Mouse (Mus musculus): ENCODE data around the gene Xndc1. TPM values are rescaled to one million over a fixed set of nuclear protein-coding genes. Genes with fewer than 3 reads are reported as not detected.

The Xndc1 gene
- polyA plus RNA-seq, 1 experiment from 2014 or later = 39.0 TPM

DNA sequence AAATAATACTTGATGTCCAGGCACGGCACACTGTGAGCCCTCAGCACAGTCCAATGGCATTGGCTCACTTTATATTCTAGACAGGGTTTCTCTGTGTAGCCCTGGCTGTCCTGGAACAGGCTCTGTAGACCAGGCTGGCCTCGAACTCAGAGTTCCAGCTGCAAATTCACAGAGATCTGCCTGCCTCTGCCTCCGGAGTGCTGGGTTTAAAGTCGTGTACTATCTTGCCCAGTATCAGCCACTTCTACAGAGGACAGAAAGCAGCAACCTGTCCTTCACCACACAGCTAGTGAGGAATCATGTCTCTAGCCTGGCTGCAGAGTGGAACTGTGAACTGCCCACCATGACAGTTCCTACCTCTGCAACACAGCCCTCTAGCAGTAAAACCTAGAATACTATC, 44.4 kb downstream of the Xndc1 start:
- no peaks in the 10 kb centered on the region for H3K27me3 ChIP-seq
- H3K4me3 ChIP-seq (replicated peaks) = no peak overlapping the region
- H3K36me3 ChIP-seq = no peaks in the 10 kb centered on the region
- no peak overlapping the region for H3K27ac ChIP-seq
- H3K4me1 ChIP-seq = peaks cover 10% of the 10 kb centered on the region
- H3K9ac ChIP-seq = no peak overlapping the region
- no peak overlapping the region for H3K4me2 ChIP-seq
- WGBS = 89% methylated on average over 4 of the region's 4 CpGs
- no peak for ATAC-seq (replicated peaks; ENCODE audit: low FRiP score)
- no peaks in the 10 kb centered on the region for H3K9me3 ChIP-seq (replicated peaks)

DNA sequence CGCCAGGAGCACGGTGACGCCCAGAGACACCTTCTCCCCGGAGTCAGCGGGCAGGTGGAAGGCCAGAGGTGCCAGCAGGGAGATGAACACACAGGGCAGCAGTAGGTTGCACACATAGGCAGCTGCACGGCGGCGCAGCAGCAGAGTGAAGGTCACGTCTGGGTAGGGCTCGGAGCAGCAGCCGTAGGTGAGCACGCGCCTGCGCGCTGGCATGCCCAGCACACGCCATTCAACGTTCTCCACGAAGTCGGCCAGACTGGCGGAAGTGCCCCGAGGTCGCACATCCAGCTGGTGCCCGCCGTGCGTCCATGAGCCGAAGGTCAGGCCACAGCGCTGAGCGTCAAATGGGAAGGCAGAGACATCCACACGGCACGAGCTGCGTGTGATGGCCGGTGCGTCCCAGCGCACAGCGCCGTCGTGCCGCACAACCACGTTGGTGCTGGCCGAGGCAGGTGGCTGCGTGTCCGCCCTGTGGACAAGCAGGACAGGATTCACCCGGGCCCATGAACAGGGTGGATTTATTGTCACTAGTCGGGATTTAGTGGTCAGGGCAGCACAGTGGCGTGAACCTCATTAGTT, 47.9 kb downstream of the Xndc1 start:
- Histone ChIP-seq H3K27ac (no peak overlapping the region), H3K9ac (no peak overlapping the region), H3K9me3 (replicated peaks) (no peaks in the 10 kb centered on the region), H3K36me3 (peaks cover 2% of the 10 kb centered on the region; the same call in 1 of the 2 replicates), H3K4me1 (no peaks in the 10 kb centered on the region), H3K27me3 (no peaks in the 10 kb centered on the region), H3K4me3 (replicated peaks) (no peak overlapping the region), H3K4me2 (no peak overlapping the region)
- no peak for ATAC-seq (replicated peaks; ENCODE audit: low FRiP score)
- 84% methylated on average over 45 of the region's 45 CpGs for WGBS

DNA sequence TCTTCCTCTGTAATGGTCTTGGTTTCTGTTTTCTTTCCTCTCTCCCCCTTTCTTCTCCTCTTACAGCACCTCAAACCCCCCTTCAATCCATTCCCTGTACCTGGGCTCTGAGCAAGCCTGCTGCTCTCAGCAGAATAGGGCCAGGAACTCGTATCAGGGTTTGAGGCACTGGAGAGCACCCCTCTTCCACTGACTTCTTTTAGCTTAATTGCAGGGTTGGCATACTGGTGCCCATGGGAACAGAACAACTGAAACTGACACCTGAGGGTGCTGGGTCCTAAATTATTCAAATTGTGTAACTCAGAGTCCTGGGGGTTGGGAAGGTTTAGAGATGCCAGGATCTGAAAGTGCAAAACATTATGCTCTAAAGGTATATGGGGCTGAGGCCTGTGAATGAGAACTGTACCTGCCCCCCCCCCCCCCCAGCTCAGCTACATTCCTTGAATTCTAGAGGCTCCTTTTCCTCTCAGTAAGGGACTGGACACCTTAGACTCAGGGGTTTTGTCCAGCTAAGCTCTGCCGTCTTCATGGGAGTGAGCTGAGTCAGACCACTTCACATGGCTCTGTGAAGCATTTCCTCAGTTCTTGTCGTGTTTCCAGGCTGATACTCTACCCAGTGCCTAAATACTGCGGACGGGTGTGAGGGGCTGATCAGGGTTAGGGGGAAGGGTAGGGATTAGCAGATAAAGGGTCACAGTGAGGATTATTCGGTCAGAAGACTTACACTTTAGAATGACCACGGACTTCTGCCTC, 51.4 kb downstream of the Xndc1 start, which contains the start of gene Chrna10:
Chrna10 (minus strand) TSS at position 250 of the 753 bp plus-strand sequence.
- Histone ChIP-seq H3K27ac (no peak within 1 kb of the TSS), H3K4me3 (replicated peaks) (no peak within 1 kb of the TSS), H3K9me3 (replicated peaks) (no peaks in the 10 kb centered on the region), H3K9ac (no peak within 1 kb of the TSS), H3K4me1 (no peaks in the 10 kb centered on the region), H3K4me2 (no peak within 1 kb of the TSS), H3K27me3 (no peaks in the 10 kb centered on the region), H3K36me3 (peaks cover 37% of the 10 kb centered on the region)
- ATAC-seq (replicated peaks; ENCODE audit: low FRiP score) = no peak; the same call in 1 of the 2 replicates
- 50% methylated on average over 7 of the region's 7 CpGs for WGBS

DNA sequence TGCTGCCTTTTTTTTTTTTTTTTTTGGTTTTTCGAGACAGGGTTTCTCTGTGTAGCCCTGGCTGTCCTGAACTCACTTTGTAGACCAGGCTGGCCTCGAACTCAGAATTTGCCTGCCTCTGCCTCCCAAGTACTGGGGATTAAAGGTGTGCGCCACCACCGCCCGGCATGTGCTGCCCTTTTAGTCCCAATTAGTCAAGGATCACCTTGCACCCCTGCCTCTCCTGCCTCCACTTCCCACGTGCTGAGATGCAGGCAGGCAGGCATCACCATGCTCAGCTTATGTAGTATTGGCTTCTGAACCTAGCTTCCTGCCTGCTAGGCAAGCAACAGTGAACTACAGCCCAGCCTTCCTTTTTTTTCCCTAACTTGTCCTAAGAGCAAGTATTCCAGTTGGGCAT, 52.1 kb downstream of the Xndc1 start:
- no peaks in the 10 kb centered on the region for H3K4me1 ChIP-seq
- no peak overlapping the region for H3K9ac ChIP-seq
- no peak overlapping the region for H3K27ac ChIP-seq
- H3K4me2 ChIP-seq = no peak overlapping the region
- peaks cover 43% of the 10 kb centered on the region for H3K36me3 ChIP-seq
- H3K9me3 ChIP-seq (replicated peaks) = no peaks in the 10 kb centered on the region
- no peak overlapping the region for H3K4me3 ChIP-seq (replicated peaks)
- WGBS = 71% methylated on average over 6 of the region's 6 CpGs
- ATAC-seq (replicated peaks; ENCODE audit: low FRiP score) = no peak
- H3K27me3 ChIP-seq = no peaks in the 10 kb centered on the region

DNA sequence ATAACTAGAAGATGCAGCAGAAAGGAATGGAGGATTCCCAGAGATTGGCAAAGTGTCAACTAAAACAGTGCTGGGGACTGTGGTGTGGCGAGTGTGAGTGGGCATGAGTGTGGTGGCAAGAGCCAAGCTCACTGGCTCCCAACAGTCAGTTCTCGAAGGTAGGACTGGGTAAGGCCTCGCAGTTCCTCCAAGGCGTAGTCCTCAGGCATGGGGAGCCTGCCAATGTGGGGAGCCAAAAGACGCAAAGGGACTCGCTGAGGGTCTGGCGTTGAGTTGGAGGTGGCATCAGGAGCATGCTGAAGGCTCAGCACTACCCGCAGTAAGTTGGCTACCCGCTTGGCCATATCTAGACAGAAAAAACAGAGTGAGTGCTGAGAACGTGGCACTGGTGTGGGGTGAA, 55.0 kb downstream of the Xndc1 start:
- 96% methylated on average over 10 of the region's 10 CpGs for WGBS
- no peak for ATAC-seq (replicated peaks; ENCODE audit: low FRiP score)

DNA sequence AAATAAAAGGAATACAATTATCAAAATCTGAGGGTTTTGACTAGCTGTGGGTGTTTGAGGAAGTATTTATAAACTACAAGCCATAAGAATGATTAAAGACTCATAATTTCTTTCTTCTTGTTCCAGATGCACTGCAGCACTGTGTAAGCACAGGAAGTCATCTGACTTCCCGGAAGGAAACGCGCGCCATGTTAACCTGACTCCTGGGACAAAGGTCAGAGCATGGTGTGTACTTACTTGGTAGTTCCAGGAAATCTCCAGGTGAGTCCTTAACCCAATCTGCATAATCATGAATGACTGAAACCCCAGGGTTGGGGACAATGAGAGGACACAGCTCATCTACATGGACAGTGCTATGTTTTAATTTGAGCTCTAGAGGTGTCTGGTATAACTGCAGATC, 67.1 kb downstream of the Xndc1 start:
- 81% methylated on average over 4 of the region's 4 CpGs for WGBS
- H3K4me2 ChIP-seq = no peak overlapping the region
- ATAC-seq (replicated peaks; ENCODE audit: low FRiP score) = no peak

More for the DNA sequence above, 55.0 kb downstream of the Xndc1 start:
- Histone ChIP-seq H3K4me1 (no peaks in the 10 kb centered on the region), H3K4me3 (replicated peaks) (no peak overlapping the region), H3K9me3 (replicated peaks) (no peaks in the 10 kb centered on the region), H3K9ac (no peak overlapping the region), H3K27ac (no peak overlapping the region), H3K36me3 (peaks cover 72% of the 10 kb centered on the region), H3K27me3 (no peaks in the 10 kb centered on the region), H3K4me2 (no peak overlapping the region)

More for the DNA sequence above, 67.1 kb downstream of the Xndc1 start:
- no peak overlapping the region for H3K9ac ChIP-seq
- H3K4me1 ChIP-seq = no peaks in the 10 kb centered on the region
- no peaks in the 10 kb centered on the region for H3K9me3 ChIP-seq (replicated peaks)
- H3K4me3 ChIP-seq (replicated peaks) = no peak overlapping the region
- H3K36me3 ChIP-seq = peaks cover 89% of the 10 kb centered on the region
- no peaks in the 10 kb centered on the region for H3K27me3 ChIP-seq
- H3K27ac ChIP-seq = no peak overlapping the region

Other genes with a start within 250 kb of the Xndc1 start
- gene Phox2a, start 247.2 kb upstream of the Xndc1 start, polyA plus RNA-seq (2015; fragmentation: Nextera tagmentation; extraction: Ambion mirVana) = 0.72 and 1.9 TPM in 2 replicates
- 49.9 and 52.1 TPM in 2 replicates for gene Inppl1, start 227.3 kb upstream of the Xndc1 start, polyA plus RNA-seq (2015; fragmentation: Nextera tagmentation; extraction: Ambion mirVana)
- 1.8 and 2.3 TPM in 2 replicates for gene Folr2, start 208.3 kb upstream of the Xndc1 start, polyA plus RNA-seq (2015; fragmentation: Nextera tagmentation; extraction: Ambion mirVana)
- gene Anapc15, start 201.8 kb upstream of the Xndc1 start, polyA plus RNA-seq (2015; fragmentation: Nextera tagmentation; extraction: Ambion mirVana) = 75.1 and 78.9 TPM in 2 replicates
- gene Folr1, start 194.7 kb upstream of the Xndc1 start, polyA plus RNA-seq (2015; fragmentation: Nextera tagmentation; extraction: Ambion mirVana) = 51.0 and 63.0 TPM in 2 replicates
- gene Lamtor1, start 159.6 kb upstream of the Xndc1 start, polyA plus RNA-seq (2015; fragmentation: Nextera tagmentation; extraction: Ambion mirVana) = 151 and 158 TPM in 2 replicates
- 0.24 and 0.53 TPM in 2 replicates for gene Tomt, start 159.2 kb upstream of the Xndc1 start, polyA plus RNA-seq (2015; fragmentation: Nextera tagmentation; extraction: Ambion mirVana)
- gene Lrrc51, start 131.6 kb upstream of the Xndc1 start, polyA plus RNA-seq (2015; fragmentation: Nextera tagmentation; extraction: Ambion mirVana) = 9.2 and 9.9 TPM in 2 replicates
- 70.1 and 73.5 TPM in 2 replicates for gene Numa1, start 131.4 kb upstream of the Xndc1 start, polyA plus RNA-seq (2015; fragmentation: Nextera tagmentation; extraction: Ambion mirVana)
- gene Il18bp, start 46.8 kb upstream of the Xndc1 start, polyA plus RNA-seq (2015; fragmentation: Nextera tagmentation; extraction: Ambion mirVana) = 2.5 and 3.0 TPM in 2 replicates
- 28.3 and 28.4 TPM in 2 replicates for gene Rnf121, start within 50 bp of the Xndc1 start, polyA plus RNA-seq (2015; fragmentation: Nextera tagmentation; extraction: Ambion mirVana)
- 1.6 and 1.7 TPM in 2 replicates for gene Xntrpc, start 202 bp downstream of the Xndc1 start, polyA plus RNA-seq (2015; fragmentation: Nextera tagmentation; extraction: Ambion mirVana)
- gene Trpc2, start 17.6 kb downstream of the Xndc1 start, polyA plus RNA-seq (2015; fragmentation: Nextera tagmentation; extraction: Ambion mirVana) = not detected in 2 replicates
- gene Art1, start 36.2 kb downstream of the Xndc1 start, polyA plus RNA-seq (2015; fragmentation: Nextera tagmentation; extraction: Ambion mirVana) = 2.4 and 3.4 TPM in 2 replicates
- 1.6 and 2.1 TPM in 2 replicates for gene Art5, start 44.0 kb downstream of the Xndc1 start, polyA plus RNA-seq (2015; fragmentation: Nextera tagmentation; extraction: Ambion mirVana)
- not detected in 2 replicates for gene Chrna10, start 51.3 kb downstream of the Xndc1 start, polyA plus RNA-seq (2015; fragmentation: Nextera tagmentation; extraction: Ambion mirVana)
- 39.0 TPM in 2 replicates for gene Nup98, start 144.7 kb downstream of the Xndc1 start, polyA plus RNA-seq (2015; fragmentation: Nextera tagmentation; extraction: Ambion mirVana)
- 72.3 and 75.2 TPM in 2 replicates for gene Pgap2, start 144.7 kb downstream of the Xndc1 start, polyA plus RNA-seq (2015; fragmentation: Nextera tagmentation; extraction: Ambion mirVana)
- gene Rhog, start 190.5 kb downstream of the Xndc1 start, polyA plus RNA-seq (2015; fragmentation: Nextera tagmentation; extraction: Ambion mirVana) = 53.1 and 59.1 TPM in 2 replicates
- 14.8 and 16.2 TPM in 2 replicates for gene Stim1, start 202.3 kb downstream of the Xndc1 start, polyA plus RNA-seq (2015; fragmentation: Nextera tagmentation; extraction: Ambion mirVana)

All from kidney, embryonic 15.5 days (tissue).